Mouse (Mus musculus): Measurements from ENCODE around the gene Neu1. TPM values are rescaled to one million over a fixed set of nuclear protein-coding genes. Genes with fewer than 3 reads are reported as not detected.
A peak's percentile ranks its signal among the peaks of the same experiment; 100 is the strongest.
"Not testable (repeated sequence)": the region's sequence is repeated elsewhere in the genome, so short reads cannot be mapped to it uniquely, and the experiment has no call there.

The Neu1 gene
- total RNA-seq, 2 experiments from 2014 or later = 10.8 to 10.9 TPM

GRCm38 (mm10) chr17:34946486-34947140 lies 15.6 kb downstream of the Neu1 start:
- DNase-seq (ENCODE audit: low spot score in 2 of 2) = no peak

DNA sequence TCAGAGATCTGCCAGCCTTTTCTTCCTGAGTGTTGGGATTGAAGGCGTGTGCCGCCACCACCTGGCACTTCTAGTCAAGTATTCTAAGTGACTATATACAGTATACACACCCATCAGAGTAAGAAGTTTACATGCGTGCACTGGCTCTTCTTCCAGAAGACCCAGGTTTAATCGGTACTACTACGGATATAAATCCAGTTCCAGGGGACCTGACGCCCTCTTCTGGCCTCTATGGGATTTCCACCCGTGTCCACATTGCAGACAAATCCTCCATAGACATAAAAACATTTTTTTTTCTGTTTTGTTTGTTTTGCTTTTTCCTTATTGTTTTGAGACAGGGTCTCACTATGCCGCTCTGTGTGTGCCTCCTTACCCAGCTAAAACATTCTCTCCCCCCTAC lies 16.6 kb downstream of the Neu1 start:
- no peak for DNase-seq (ENCODE audit: low spot score in 2 of 2)

- not testable (repeated sequence) for DNase-seq (ENCODE audit: low spot score in 2 of 2)
These were observed 17.9 kb downstream of the Neu1 start for GRCm38 (mm10) chr17:34948721-34949552.

DNA sequence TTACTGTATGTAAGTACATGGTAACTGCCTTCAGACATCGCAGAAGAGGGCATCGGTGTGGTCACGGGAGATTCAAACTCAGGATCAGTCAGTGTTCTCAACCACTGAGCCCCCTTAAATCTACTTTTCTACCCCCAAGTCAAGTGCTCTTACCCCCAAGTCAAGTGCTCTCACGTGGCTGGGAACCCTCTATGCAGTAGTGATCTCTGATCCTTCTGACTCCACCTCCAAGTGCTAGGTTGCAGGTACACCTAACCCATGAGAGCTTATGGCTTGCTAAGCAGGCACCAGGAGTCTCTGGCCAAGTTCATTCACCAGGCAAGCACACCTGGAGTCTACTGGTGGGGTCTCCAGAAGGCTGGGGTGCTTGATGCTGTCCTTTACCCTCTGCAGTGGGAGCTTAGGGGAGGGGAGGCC lies 18.5 kb downstream of the Neu1 start:
- DNase-seq (ENCODE audit: low spot score in 2 of 2) = no peak

DNA sequence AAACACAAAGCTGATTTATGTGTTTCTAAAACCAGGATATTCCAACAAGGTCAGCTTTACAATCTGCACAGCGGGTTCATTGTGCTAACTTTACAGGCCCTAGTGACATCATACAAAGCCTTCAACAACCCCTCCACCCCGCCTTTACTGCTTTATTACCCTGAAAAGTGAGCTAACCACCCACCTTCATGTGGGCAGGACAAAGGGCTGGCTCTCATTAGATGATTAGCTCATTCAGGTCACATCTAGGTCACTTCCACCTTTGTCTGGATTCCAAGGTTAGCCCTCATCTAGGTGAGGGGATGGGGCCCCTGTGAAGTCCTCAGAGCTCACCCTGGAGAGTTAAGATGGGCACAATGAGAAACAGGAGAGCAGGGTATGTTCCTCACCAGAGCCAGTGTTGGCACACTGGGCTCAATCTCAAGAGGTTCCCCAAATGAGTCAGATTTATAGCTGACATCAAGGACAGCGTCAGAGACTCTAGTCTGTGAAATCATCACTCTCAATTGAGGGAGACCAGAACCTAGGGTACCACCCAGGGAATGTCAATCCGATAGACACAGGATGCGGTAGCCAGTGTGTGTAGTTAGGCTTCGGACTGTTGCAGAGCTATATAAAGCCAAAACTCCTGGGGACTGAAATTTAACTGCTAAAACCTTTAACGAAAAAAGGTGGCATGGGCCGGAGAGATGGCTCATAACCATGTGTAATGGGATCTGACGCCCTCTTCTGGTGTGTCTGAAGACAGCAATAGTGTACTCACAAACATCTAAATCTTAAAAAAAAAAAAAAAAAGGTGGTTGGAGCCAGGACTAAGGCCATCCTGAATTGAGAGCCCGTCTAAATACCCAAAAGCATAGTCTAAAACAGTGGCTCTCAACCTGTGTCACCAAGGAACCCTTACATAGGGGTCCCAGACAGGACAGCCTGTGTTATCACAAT lies 19.7 kb downstream of the Neu1 start:
- no peak for DNase-seq (ENCODE audit: low spot score in 2 of 2)

- DNase-seq (ENCODE audit: low spot score in 2 of 2) = peak in 1 of 2 experiments; percentile 37
These were observed 20.8 kb downstream of the Neu1 start for GRCm38 (mm10) chr17:34951636-34952377.

- DNase-seq (ENCODE audit: low spot score in 2 of 2) = peak; percentile 79 to 84
These were observed 21.5 kb downstream of the Neu1 start for GRCm38 (mm10) chr17:34952378-34953040.

GRCm38 (mm10) chr17:34953258-34953657 lies 22.2 kb downstream of the Neu1 start:
- DNase-seq (ENCODE audit: low spot score in 2 of 2) = no peak

- no peak for DNase-seq (ENCODE audit: low spot score in 2 of 2)
These were observed 22.9 kb downstream of the Neu1 start for GRCm38 (mm10) chr17:34953904-34954303.

GRCm38 (mm10) chr17:34954831-34955230 lies 23.8 kb downstream of the Neu1 start:
- DNase-seq (ENCODE audit: low spot score in 2 of 2) = no peak

DNA sequence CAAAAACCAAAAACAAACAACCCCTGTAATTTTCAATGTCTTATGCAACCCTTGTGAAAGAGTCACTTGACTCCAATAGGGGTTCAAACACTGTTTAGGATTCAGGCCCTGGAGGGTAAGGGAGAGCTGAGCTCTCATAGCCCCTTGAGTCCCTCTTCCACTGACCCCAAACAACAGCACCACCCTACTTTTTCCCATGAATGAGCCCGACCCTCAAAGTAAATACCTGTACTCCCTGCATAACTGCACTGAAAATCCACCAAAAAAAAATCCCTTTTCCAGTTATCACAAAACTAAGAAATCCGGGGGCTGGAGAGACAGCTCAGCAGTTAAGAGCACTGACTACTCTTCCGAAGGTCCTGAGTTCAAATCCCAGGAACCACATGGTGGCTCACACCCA lies 24.8 kb downstream of the Neu1 start:
- DNase-seq (ENCODE audit: low spot score in 2 of 2) = no peak

- DNase-seq (ENCODE audit: low spot score in 2 of 2) = no peak
These were observed 25.3 kb downstream of the Neu1 start for GRCm38 (mm10) chr17:34956340-34956739.

DNA sequence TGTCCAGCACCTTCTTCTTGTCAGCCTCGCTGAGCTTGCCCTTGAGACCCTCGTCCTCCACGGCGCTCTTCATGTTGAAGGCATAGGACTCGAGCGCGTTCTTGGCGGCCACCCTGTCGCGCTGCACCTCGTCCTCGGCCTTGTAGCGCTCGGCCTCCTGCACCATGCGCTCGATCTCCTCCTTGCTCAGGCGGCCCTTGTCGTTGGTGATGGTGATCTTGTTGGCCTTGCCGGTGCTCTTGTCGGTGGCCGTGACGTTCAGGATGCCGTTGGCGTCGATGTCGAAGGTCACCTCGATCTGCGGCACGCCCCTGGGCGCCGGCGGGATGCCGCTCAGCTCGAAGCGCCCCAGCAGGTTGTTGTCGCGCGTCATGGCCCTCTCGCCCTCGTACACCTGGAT lies 26.2 kb downstream of the Neu1 start:
- not testable (repeated sequence) for DNase-seq (ENCODE audit: low spot score in 2 of 2)

- not testable (repeated sequence) for DNase-seq (ENCODE audit: low spot score in 2 of 2)
These were observed 26.9 kb downstream of the Neu1 start for GRCm38 (mm10) chr17:34957966-34958365.

DNA sequence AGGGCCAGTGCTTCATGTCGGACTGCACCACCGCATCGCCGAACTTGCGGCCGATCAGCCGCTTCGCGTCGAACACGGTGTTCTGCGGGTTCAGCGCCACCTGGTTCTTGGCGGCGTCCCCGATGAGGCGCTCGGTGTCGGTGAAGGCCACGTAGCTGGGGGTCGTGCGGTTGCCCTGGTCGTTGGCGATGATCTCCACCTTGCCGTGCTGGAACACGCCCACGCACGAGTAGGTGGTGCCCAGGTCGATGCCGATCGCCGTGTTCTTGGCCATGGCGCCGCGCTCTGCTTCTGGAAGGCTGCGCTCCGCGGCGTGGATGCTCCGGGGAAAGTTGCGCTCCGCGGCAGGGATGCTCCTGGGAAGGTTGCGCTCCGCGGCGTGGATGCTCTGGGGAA lies 27.7 kb downstream of the Neu1 start:
- not testable (repeated sequence) for DNase-seq (ENCODE audit: low spot score in 2 of 2)

DNA sequence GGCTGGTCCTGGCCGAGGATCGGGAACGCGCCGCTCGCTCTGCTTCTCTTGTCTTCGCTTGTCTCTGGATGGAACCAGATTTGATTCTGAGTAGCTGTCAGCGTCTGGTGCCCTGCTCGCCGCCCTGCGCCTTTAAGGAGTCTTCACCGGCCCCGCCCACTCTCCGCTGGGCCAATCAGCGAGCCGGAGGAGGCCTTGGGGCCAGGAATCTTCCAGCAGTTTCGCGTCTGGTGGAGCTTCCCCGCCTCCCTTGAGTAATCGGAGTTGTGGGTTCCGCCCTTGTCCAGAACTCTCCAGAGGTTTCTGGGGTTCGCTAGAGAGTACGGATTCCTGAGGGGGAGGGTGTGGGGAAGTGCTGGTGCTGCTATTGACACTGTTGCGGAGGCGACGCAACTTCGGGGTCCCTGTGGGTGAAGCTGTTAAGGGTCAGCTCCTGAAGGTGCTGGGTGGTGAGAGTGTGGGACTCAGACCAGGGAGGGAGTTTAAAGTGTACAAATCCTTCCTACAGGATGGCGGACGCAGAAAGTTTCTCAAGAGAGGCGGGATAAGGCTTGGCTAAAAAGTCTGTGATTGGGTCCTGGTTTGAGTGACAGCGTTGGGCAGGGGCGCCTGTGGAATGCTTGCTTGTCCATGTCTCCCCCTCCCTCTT lies 28.2 kb downstream of the Neu1 start, which contains the start of gene Hspa1b:
Gene Hspa1b (minus strand): TSS at position 109 of the 649 bp plus-strand sequence.
- peak; percentile 35 to 77 for DNase-seq (ENCODE audit: low spot score in 2 of 2)

- DNase-seq (ENCODE audit: low spot score in 2 of 2) = no peak
These were observed 28.9 kb downstream of the Neu1 start for GRCm38 (mm10) chr17:34959881-34960515.

- DNase-seq (ENCODE audit: low spot score in 2 of 2) = no peak
These were observed 29.8 kb downstream of the Neu1 start for GRCm38 (mm10) chr17:34960702-34961493.

Data from gastrocnemius, postnatal 4 days (tissue).